Comparison of ENCODE assay signal across 13 mouse cellular contexts in genomic region chr14:30019792-30020575, GRCm38 (mm10). TPM values are rescaled to one million over a fixed set of nuclear protein-coding genes. Genes with fewer than 3 reads are reported as not detected.
"Had no signal": no experiment of that assay in that cellular context is flagged by ENCODE, and none has a peak within 500 bp of the region (broad histone marks: within the 10 kb centered on the region; RNA-seq: fewer than 3 reads in every experiment).

No protein-coding gene starts in this region.

- H3K4me3 ChIP-seq: layer of hippocampus, adult 2 months; liver, embryonic 13.5 days; lung, embryonic 15.5 days; myocyte; neural tube, embryonic 15.5 days had no signal

- H3K9ac ChIP-seq: liver, embryonic 13.5 days; liver, postnatal 0 days; lung, embryonic 15.5 days; neural tube, embryonic 15.5 days had no signal

- H3K4me1 ChIP-seq: liver, embryonic 13.5 days; lung, embryonic 15.5 days; neural tube, embryonic 15.5 days had no signal

- H3K4me2 ChIP-seq: liver, embryonic 13.5 days; lung, embryonic 15.5 days; neural tube, embryonic 15.5 days had no signal

- H3K27ac ChIP-seq: layer of hippocampus, adult 2 months; liver, embryonic 13.5 days; lung, embryonic 15.5 days; neural tube, embryonic 15.5 days had no signal

- DNase-seq: left cerebral cortex, postnatal 4 days; liver, embryonic 13.5 days; liver, postnatal 0 days; lung, postnatal 14 days; midbrain, embryonic 14.5 days; right cerebral cortex, adult 18-20 months; right cerebral cortex, postnatal 25 days had no signal

- H3K27me3 ChIP-seq: liver, embryonic 13.5 days; lung, embryonic 15.5 days; neural tube, embryonic 15.5 days had no signal

- H3K9me3 ChIP-seq: liver, embryonic 13.5 days; lung, embryonic 15.5 days; neural tube, embryonic 15.5 days had no signal

- H3K36me3 ChIP-seq: liver, embryonic 13.5 days; lung, embryonic 15.5 days; neural tube, embryonic 15.5 days had no signal

- ATAC-seq: intestine, postnatal 0 days; liver, postnatal 0 days had no signal

RNA-seq across cellular contexts. Expression of gene Chdh, which starts 11.2 kb away (rescaled TPM):
- polyA plus RNA-seq: myocyte; neural tube, embryonic 11.5 days had no signal
